In genomic region chr8:79351916-79352315, GRCm38 (mm10) we compare ENCODE assay signal across 13 mouse cellular contexts. TPM values are rescaled to one million over a fixed set of nuclear protein-coding genes. Genes with fewer than 3 reads are reported as not detected.
DNase-seq lines count a peak whose midpoint lies in the region; ATAC-seq and TF ChIP-seq lines count a peak whose summit lies in the region.
"Had no signal": no experiment of that assay in that cellular context is flagged by ENCODE, and none has a peak within 500 bp of the region (broad histone marks: within the 10 kb centered on the region; RNA-seq: fewer than 3 reads in every experiment).

No protein-coding gene starts in this region.

- H3K9me3 ChIP-seq in heart, embryonic 13.5 days, result no peaks in the 10 kb centered on the region
- H3K9me3 ChIP-seq in midbrain, postnatal 0 days (ENCODE audit: low read length), result no peaks in the 10 kb centered on the region
- no peaks in the 10 kb centered on the region for H3K9me3 ChIP-seq in midbrain, embryonic 15.5 days
- H3K9me3 ChIP-seq: limb, embryonic 13.5 days; midbrain, embryonic 13.5 days had no signal

- peaks cover 20% of the 10 kb centered on the region for H3K4me1 ChIP-seq in heart, embryonic 13.5 days
- H3K4me1 ChIP-seq in midbrain, postnatal 0 days (ENCODE audit: insufficient read depth, low read length), result no peaks in the 10 kb centered on the region
- H3K4me1 ChIP-seq in midbrain, embryonic 15.5 days, result peaks cover 22% of the 10 kb centered on the region

- no peak overlapping the region for H3K4me3 ChIP-seq in heart, embryonic 13.5 days
- no peak overlapping the region for H3K4me3 ChIP-seq in midbrain, postnatal 0 days (ENCODE audit: low read depth, low read length)
- H3K4me3 ChIP-seq in midbrain, embryonic 15.5 days, result no peak overlapping the region
- H3K4me3 ChIP-seq: limb, embryonic 13.5 days; midbrain, embryonic 13.5 days had no signal

- intact Hi-C loops in heart, postnatal 10 days (cut with DNase I), result loop anchor here (5.0 kb wide), 1 partner anchor 45 kb away; the partner anchor contains the start of gene Smad1

- ATAC-seq in heart, embryonic 13.5 days (ENCODE audit: extremely low read depth, insufficient number of reproducible peaks, low FRiP score, low TSS enrichment), result no peak
- no peak for ATAC-seq in midbrain, postnatal 0 days (ENCODE audit: low FRiP score)
- ATAC-seq in midbrain, embryonic 15.5 days (replicated peaks), result no peak
- ATAC-seq in erythroblast, adult 5-6 weeks (replicated peaks; ENCODE audit: low FRiP score, poor library complexity, severe bottlenecking), result no peak
- ATAC-seq: midbrain, embryonic 13.5 days had no signal

- peaks cover 79% of the 10 kb centered on the region for H3K36me3 ChIP-seq in heart, embryonic 13.5 days
- H3K36me3 ChIP-seq in midbrain, postnatal 0 days (ENCODE audit: insufficient read depth, low read length), result 0 out of 2 replicates have a peak, but pooled peaks cover 12% of the 10 kb centered on the region
- 0 out of 2 replicates have a peak, but pooled peaks cover 7% of the 10 kb centered on the region for H3K36me3 ChIP-seq in midbrain, embryonic 15.5 days (replicated peaks)

- peak overlapping the region; percentile 69; the same call in 1 of the 2 replicates for H3K27ac ChIP-seq in heart, embryonic 13.5 days (replicated peaks)
- no peak overlapping the region for H3K27ac ChIP-seq in midbrain, postnatal 0 days (ENCODE audit: low read depth, low read length)
- H3K27ac ChIP-seq in midbrain, embryonic 15.5 days, result no peak overlapping the region
- H3K27ac ChIP-seq: limb, embryonic 13.5 days; midbrain, embryonic 13.5 days had no signal

- H3K27me3 ChIP-seq in heart, embryonic 13.5 days (replicated peaks), result no peaks in the 10 kb centered on the region
- H3K27me3 ChIP-seq in midbrain, postnatal 0 days (ENCODE audit: insufficient read depth, low read length), result no peaks in the 10 kb centered on the region
- H3K27me3 ChIP-seq in midbrain, embryonic 15.5 days (replicated peaks), result no peaks in the 10 kb centered on the region
- H3K27me3 ChIP-seq: limb, embryonic 13.5 days; midbrain, embryonic 13.5 days had no signal

- no peak overlapping the region for H3K4me2 ChIP-seq in heart, embryonic 13.5 days
- no peak overlapping the region for H3K4me2 ChIP-seq in midbrain, postnatal 0 days (ENCODE audit: low read depth, low read length, poor library complexity, severe bottlenecking)
- H3K4me2 ChIP-seq in midbrain, embryonic 15.5 days, result no peak overlapping the region
- H3K4me2 ChIP-seq: limb, embryonic 13.5 days; midbrain, embryonic 13.5 days had no signal

- peak; percentile 48 to 61 for DNase-seq in cerebellum, postnatal 25 days
- no peak for DNase-seq in cerebellum, adult 11-12 months
- DNase-seq in heart, postnatal 10 days, result no peak
- DNase-seq in midbrain, postnatal 0 days (ENCODE audit: low spot score), result peak; percentile 46
- no peak for DNase-seq in right cerebral cortex, postnatal 10 days (ENCODE audit: low spot score in 2 of 2)
- DNase-seq: adrenal gland, postnatal 10 days; kidney, postnatal 14 days; lung, postnatal 4 days had no signal

- 86% methylated on average over 8 of the region's 8 CpGs for WGBS in heart, embryonic 13.5 days
- 85% methylated on average over 8 of the region's 8 CpGs for WGBS in midbrain, postnatal 0 days
- 87% methylated on average over 8 of the region's 8 CpGs for WGBS in midbrain, embryonic 15.5 days

- TF ChIP-seq CTCF in midbrain, postnatal 0 days (IDR thresholded peaks at IDR 0.05), result no peak

- H3K9ac ChIP-seq in heart, embryonic 13.5 days, result no peak overlapping the region
- no peak overlapping the region for H3K9ac ChIP-seq in midbrain, postnatal 0 days (replicated peaks; ENCODE audit: low read length, poor library complexity, severe bottlenecking)
- H3K9ac ChIP-seq in midbrain, embryonic 15.5 days, result no peak overlapping the region
- H3K9ac ChIP-seq: limb, embryonic 13.5 days; midbrain, embryonic 13.5 days had no signal

RNA-seq across cellular contexts. Expression of gene Smad1, which starts 47.4 kb away (rescaled TPM):
- polyA plus RNA-seq in heart, embryonic 13.5 days (2015; fragmentation: Nextera tagmentation; extraction: Ambion mirVana), result 19.0 and 20.2 TPM in 2 replicates
- 10 to 100 TPM; 32.7 to 33.8 TPM for total RNA-seq in heart, postnatal 10 days (2021)
- 75.6 and 78.8 TPM in 2 replicates for total RNA-seq in midbrain, postnatal 0 days (2014; rRNA removed)
- 49.1 and 52.5 TPM in 2 replicates for polyA plus RNA-seq in midbrain, postnatal 0 days (2015; fragmentation: Nextera tagmentation; extraction: Ambion mirVana)
- 64.4 and 65.9 TPM in 2 replicates for polyA plus RNA-seq in midbrain, embryonic 15.5 days (2015; fragmentation: Nextera tagmentation; extraction: Ambion mirVana)
- total RNA-seq in erythroblast, adult 5-6 weeks (2015; ENCODE audit: low replicate concordance), result 1.5 and 1.9 TPM in 2 replicates
- total RNA-seq in erythroblast, adult 5-6 weeks (2017; ENCODE audit: low replicate concordance), result 1.9 and 2.6 TPM in 2 replicates

RNA-seq across cellular contexts. Expression of gene Mmaa, which starts 57.2 kb away (rescaled TPM):
- 13.1 and 14.2 TPM in 2 replicates for polyA plus RNA-seq in heart, embryonic 13.5 days (2015; fragmentation: Nextera tagmentation; extraction: Ambion mirVana)
- 10 to 100 TPM; 23.6 to 24.6 TPM for total RNA-seq in heart, postnatal 10 days (2021)
- total RNA-seq in midbrain, postnatal 0 days (2014; rRNA removed), result 9.4 and 14.2 TPM in 2 replicates
- polyA plus RNA-seq in midbrain, postnatal 0 days (2015; fragmentation: Nextera tagmentation; extraction: Ambion mirVana), result 11.3 and 11.8 TPM in 2 replicates
- 19.9 and 20.3 TPM in 2 replicates for polyA plus RNA-seq in midbrain, embryonic 15.5 days (2015; fragmentation: Nextera tagmentation; extraction: Ambion mirVana)
- 0.42 and 2.5 TPM in 2 replicates for total RNA-seq in erythroblast, adult 5-6 weeks (2015; ENCODE audit: low replicate concordance)
- 5.3 TPM in 1 of 2 replicates, not detected in the other for total RNA-seq in erythroblast, adult 5-6 weeks (2017; ENCODE audit: low replicate concordance)

Comparison
In these comparisons a context has a peak if more than half of its experiments do, and no peak if none do; other contexts are left out.
1. DNase-seq: peak in cerebellum, postnatal 25 days (2 of 2) and midbrain, postnatal 0 days (single experiment); none in cerebellum, adult 11-12 months (single experiment), heart, postnatal 10 days (0 of 2) and right cerebral cortex, postnatal 10 days (0 of 2).
2. RNA of gene Smad1, which starts 47.4 kb away (total RNA-seq): 75.6 to 78.8 TPM in midbrain, postnatal 0 days and 32.7 to 33.8 TPM in heart, postnatal 10 days; 1.5 to 2.6 TPM in erythroblast, adult 5-6 weeks; every median in the first group is over 4 times any median in the second.